18 mouse cellular contexts compared by ENCODE assay signal in genomic region chr10:19941914-19942313, GRCm38 (mm10). TPM values are rescaled to one million over a fixed set of nuclear protein-coding genes. Genes with fewer than 3 reads are reported as not detected.
DNase-seq lines count a peak whose midpoint lies in the region; ATAC-seq and TF ChIP-seq lines count a peak whose summit lies in the region.
"Had no signal": no experiment of that assay in that cellular context is flagged by ENCODE, and none has a peak within 500 bp of the region (broad histone marks: within the 10 kb centered on the region; RNA-seq: fewer than 3 reads in every experiment).

No protein-coding gene starts in this region.

- H3K9me3 ChIP-seq in midbrain, embryonic 11.5 days (ENCODE audit: control insufficient read depth, low read length) = no peaks in the 10 kb centered on the region
- H3K9me3 ChIP-seq in midbrain, embryonic 14.5 days (ENCODE audit: control insufficient read depth, low read length) = no peaks in the 10 kb centered on the region
- H3K9me3 ChIP-seq: limb, embryonic 10.5 days; megakaryocyte, embryonic 14.5 days had no signal

- no peak overlapping the region for H3K4me3 ChIP-seq in heart, adult 2 months
- H3K4me3 ChIP-seq in midbrain, embryonic 11.5 days (ENCODE audit: low read depth, low read length) = no peak overlapping the region
- H3K4me3 ChIP-seq in midbrain, embryonic 14.5 days (replicated peaks; ENCODE audit: low read depth, low read length) = no peak overlapping the region
- H3K4me3 ChIP-seq in brown adipose tissue, adult 24 weeks (ENCODE audit: insufficient read depth, low read depth, low read length) = no peak overlapping the region
- H3K4me3 ChIP-seq: limb, embryonic 10.5 days had no signal

- H3K27me3 ChIP-seq in heart, adult 2 months (ENCODE audit: control insufficient read depth, insufficient read depth, low read length) = no peaks in the 10 kb centered on the region
- no peaks in the 10 kb centered on the region for H3K27me3 ChIP-seq in midbrain, embryonic 11.5 days (ENCODE audit: control insufficient read depth, insufficient read depth, low read length)
- no peaks in the 10 kb centered on the region for H3K27me3 ChIP-seq in midbrain, embryonic 14.5 days (ENCODE audit: control insufficient read depth, insufficient read depth, low read length)
- H3K27me3 ChIP-seq: megakaryocyte, embryonic 14.5 days; Patski had no signal

- no peak for TF ChIP-seq CTCF in heart, adult 2 months (IDR thresholded peaks at IDR 0.05)

- intact Hi-C loops in heart, adult 2 months (cut with DNase I) = no loop called here

- H3K36me3 ChIP-seq in heart, adult 2 months (ENCODE audit: control insufficient read depth, insufficient read depth, low read length) = peaks cover 20% of the 10 kb centered on the region
- H3K36me3 ChIP-seq in midbrain, embryonic 11.5 days (ENCODE audit: control insufficient read depth, insufficient read depth, low read length) = no peaks in the 10 kb centered on the region
- H3K36me3 ChIP-seq in midbrain, embryonic 14.5 days (ENCODE audit: control insufficient read depth, insufficient read depth, low read length) = no peaks in the 10 kb centered on the region
- H3K36me3 ChIP-seq: limb, embryonic 10.5 days had no signal

- WGBS in heart, adult 2 months = 77% methylated on average over 9 of the region's 9 CpGs
- WGBS in midbrain, embryonic 11.5 days = 88% methylated on average over 9 of the region's 9 CpGs
- WGBS in midbrain, embryonic 14.5 days = 84% methylated on average over 9 of the region's 9 CpGs

- no peak for ATAC-seq in midbrain, embryonic 11.5 days (ENCODE audit: low FRiP score)
- no peak for ATAC-seq in midbrain, embryonic 14.5 days (ENCODE audit: low FRiP score, low TSS enrichment)
- ATAC-seq: midbrain, embryonic 16.5 days; Patski had no signal

- no peak for TF ChIP-seq EP300 in heart, adult 2 months (IDR thresholded peaks at IDR 0.05; ENCODE audit: insufficient read depth, low read depth, low read length)

- peak overlapping the region; percentile 86; the same call in 1 of the 2 replicates for H3K27ac ChIP-seq in heart, adult 2 months
- no peak overlapping the region for H3K27ac ChIP-seq in midbrain, embryonic 11.5 days (ENCODE audit: low read depth, low read length)
- H3K27ac ChIP-seq in midbrain, embryonic 14.5 days (replicated peaks; ENCODE audit: low read depth, low read length) = no peak overlapping the region
- H3K27ac ChIP-seq in brown adipose tissue, adult 24 weeks (replicated peaks; ENCODE audit: low read depth, low read length) = 0 out of 2 replicates have a peak overlapping the region, but pooled peaks have one; percentile 88
- H3K27ac ChIP-seq: limb, embryonic 10.5 days had no signal

- peaks cover 27% of the 10 kb centered on the region for H3K4me1 ChIP-seq in heart, adult 2 months (ENCODE audit: control insufficient read depth, insufficient read depth, low read length)
- no peaks in the 10 kb centered on the region for H3K4me1 ChIP-seq in midbrain, embryonic 11.5 days (ENCODE audit: control insufficient read depth, insufficient read depth, low read length)
- H3K4me1 ChIP-seq in midbrain, embryonic 14.5 days (ENCODE audit: control insufficient read depth, insufficient read depth, low read length) = no peaks in the 10 kb centered on the region
- H3K4me1 ChIP-seq in brown adipose tissue, adult 24 weeks (ENCODE audit: control insufficient read depth, insufficient read depth, insufficient read length, low read length) = peaks cover 37% of the 10 kb centered on the region

- DNase-seq in heart, adult 2 months = no peak
- DNase-seq in heart, adult 8-10 months (ENCODE audit: low spot score) = no peak
- DNase-seq in midbrain, embryonic 11.5 days (ENCODE audit: low spot score, missing footprints) = peak; percentile 64
- no peak for DNase-seq in midbrain, embryonic 14.5 days
- DNase-seq in urinary bladder, adult 18-20 months (ENCODE audit: low spot score in 2 of 2) = no peak
- no peak for DNase-seq in layer of hippocampus, postnatal 36 days
- DNase-seq: adrenal gland, adult 8-10 months; cerebellum, postnatal 14 days; embryo, embryonic 11 days; layer of hippocampus, adult 9-11 months; lung, adult 2 months; right cerebral cortex, postnatal 25 days; thymus, postnatal 36 days had no signal

- H3K79me2 ChIP-seq in heart, adult 2 months (replicated peaks; ENCODE audit: control insufficient read depth, insufficient read depth, low read length) = peaks cover 2% of the 10 kb centered on the region; the same call in 1 of the 2 replicates

- TF ChIP-seq POLR2A in heart, adult 2 months (IDR thresholded peaks at IDR 0.05; ENCODE audit: insufficient read depth, low read depth, low read length) = no peak

- H3K9ac ChIP-seq in heart, adult 2 months (ENCODE audit: low read depth, low read length) = no peak overlapping the region
- H3K9ac ChIP-seq in midbrain, embryonic 11.5 days (ENCODE audit: low read length) = no peak overlapping the region
- no peak overlapping the region for H3K9ac ChIP-seq in midbrain, embryonic 14.5 days (replicated peaks; ENCODE audit: low read length)

- H3K4me2 ChIP-seq in midbrain, embryonic 11.5 days = no peak overlapping the region
- H3K4me2 ChIP-seq in midbrain, embryonic 14.5 days (ENCODE audit: low read length) = no peak overlapping the region

RNA-seq across cellular contexts. Expression of gene Map3k5, which starts 7.6 kb away (rescaled TPM):
- 10 to 100 TPM; 42.6 to 45.3 TPM for total RNA-seq in heart, adult 2 months (2021)
- 7.6 and 11.9 TPM in 2 replicates for polyA plus RNA-seq in heart, adult 2 months (2012; rRNA removed)
- total RNA-seq in heart, adult 8-10 months (2022) = 10 to 100 TPM; 39.6 to 45.7 (median 40.9) TPM
- 0.51 and 1.0 TPM in 2 replicates for polyA plus RNA-seq in midbrain, embryonic 11.5 days (2014; fragmentation: Nextera tagmentation; extraction: Ambion mirVana)
- polyA plus RNA-seq in midbrain, embryonic 14.5 days (2014; fragmentation: Nextera tagmentation; extraction: Ambion mirVana) = 0.72 and 1.3 TPM in 2 replicates
- 10.9 and 13.1 TPM in 2 replicates for polyA plus RNA-seq in brown adipose tissue, adult 24 weeks (2012; ENCODE audit: insufficient read depth, insufficient read length, missing spikeins)
- 10 to 100 TPM; 29.2 to 31.0 TPM for total RNA-seq in layer of hippocampus, postnatal 36 days (2021)

RNA-seq across cellular contexts. Expression of gene Pex7, which starts 34.4 kb away (rescaled TPM):
- total RNA-seq in heart, adult 2 months (2021) = 10 to 100 TPM; 32.5 to 32.8 TPM
- polyA plus RNA-seq in heart, adult 2 months (2012; rRNA removed) = 37.6 and 59.0 TPM in 2 replicates
- total RNA-seq in heart, adult 8-10 months (2022) = 10 to 100 TPM; 32.5 to 36.9 (median 34.6) TPM
- 33.4 and 33.6 TPM in 2 replicates for polyA plus RNA-seq in midbrain, embryonic 11.5 days (2014; fragmentation: Nextera tagmentation; extraction: Ambion mirVana)
- 30.1 and 30.7 TPM in 2 replicates for polyA plus RNA-seq in midbrain, embryonic 14.5 days (2014; fragmentation: Nextera tagmentation; extraction: Ambion mirVana)
- polyA plus RNA-seq in brown adipose tissue, adult 24 weeks (2012; ENCODE audit: insufficient read depth, insufficient read length, missing spikeins) = 64.0 and 71.4 TPM in 2 replicates
- total RNA-seq in layer of hippocampus, postnatal 36 days (2021) = 10 to 100 TPM; 21.7 to 22.9 TPM

Comparison
In these comparisons a context has a peak if more than half of its experiments do, and no peak if none do; other contexts are left out.
1. H3K27ac ChIP-seq: peak in heart, adult 2 months (single experiment) and brown adipose tissue, adult 24 weeks (single experiment); none in midbrain, embryonic 11.5 days (single experiment) and midbrain, embryonic 14.5 days (single experiment).